Mouse (Mus musculus) v-Abl transformed pro-B cells (cell line): ENCODE measurements around the gene Fastkd1.
"Not testable (repeated sequence)": the region's sequence is repeated elsewhere in the genome, so short reads cannot be mapped to it uniquely, and the experiment has no call there.

Experiments
- in situ Hi-C, 2 experiments: fragments of 400-800 bp; cut with MboI; formaldehyde crosslinking; loops; one replicate each; pipeline ENCODE4 v1.15.1; 2025; ENCODE audit not compliant: unreplicated experiment in 2 of 2

The Fastkd1 gene

GRCm38 (mm10) chr2:69712981-69713625 is at the start of gene Fastkd1:
TSS of gene Fastkd1 (minus strand) at chr2:69713516.
- in situ Hi-C loops, result loop anchor here (10.0 to 25.0 kb wide), 2 partner anchors 172 to 1499 kb away; partner anchors contain the start of genes Dync1i2 (in 1 of the 2) and Mettl5 (in 1 of the 2)

DNA sequence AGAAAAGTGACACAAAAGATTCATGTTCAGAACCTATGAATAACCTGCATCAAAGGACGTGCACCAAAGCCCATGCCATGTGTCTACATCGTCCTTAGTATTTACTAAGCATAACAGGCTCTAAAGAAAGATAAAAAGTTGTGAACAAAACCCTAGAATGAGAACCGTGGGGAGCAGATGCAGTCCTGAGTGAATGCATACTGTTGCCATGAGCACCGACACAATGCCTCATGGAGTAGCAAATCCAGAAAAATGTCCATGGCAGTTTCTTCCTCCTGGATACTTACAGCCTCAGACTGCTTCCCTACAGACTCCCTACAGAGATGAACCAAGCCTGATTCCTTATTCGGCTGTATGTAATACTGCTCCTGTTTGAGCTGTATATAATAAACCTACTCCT is 47.7 kb upstream of the Fastkd1 start:
- in situ Hi-C loops, result no loop called here

- in situ Hi-C loops, result loop anchor here in 1 of 2 experiments (25.0 kb wide), 1 partner anchor 217 kb away; no protein-coding TSS in a partner anchor
Measured at GRCm38 (mm10) chr2:69745091-69745490, 31.8 kb upstream of the Fastkd1 start.

- in situ Hi-C loops, result loop anchor here in 1 of 2 experiments (25.0 kb wide), 1 partner anchor 1489 kb away; the partner anchor contains the start of gene Dync1i2
Measured at GRCm38 (mm10) chr2:69723519-69723825, 10.2 kb upstream of the Fastkd1 start.

GRCm38 (mm10) chr2:69722650-69723518 is 9.6 kb upstream of the Fastkd1 start:
- in situ Hi-C loops, result loop anchor here in 1 of 2 experiments (25.0 kb wide), 1 partner anchor 1489 kb away; the partner anchor contains the start of gene Dync1i2

DNA sequence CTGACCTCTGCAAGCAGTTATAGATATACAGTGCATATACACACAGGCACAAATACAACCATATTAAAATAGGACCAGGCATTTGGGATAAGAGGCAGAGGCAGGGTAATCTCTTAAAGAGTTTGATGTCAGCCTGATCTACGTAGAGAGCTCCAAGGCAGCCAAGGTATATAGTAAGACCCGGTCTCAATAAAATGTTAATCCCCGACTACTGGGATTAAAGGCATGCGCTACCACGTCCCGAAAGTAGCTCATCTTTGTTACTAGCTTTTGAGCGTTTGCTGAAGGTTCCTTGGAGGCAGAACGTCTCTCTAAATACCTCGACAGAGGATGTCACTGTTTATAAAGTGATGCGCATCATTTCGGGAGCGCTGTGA is 8.9 kb upstream of the Fastkd1 start, which contains the start of gene Ppig:
TSS of gene Ppig (plus strand) at position 273 of the 377 bp plus-strand sequence.
- in situ Hi-C loops, result loop anchor here in 1 of 2 experiments (25.0 kb wide), 1 partner anchor 1490 kb away; the partner anchor contains the start of gene Dync1i2

DNA sequence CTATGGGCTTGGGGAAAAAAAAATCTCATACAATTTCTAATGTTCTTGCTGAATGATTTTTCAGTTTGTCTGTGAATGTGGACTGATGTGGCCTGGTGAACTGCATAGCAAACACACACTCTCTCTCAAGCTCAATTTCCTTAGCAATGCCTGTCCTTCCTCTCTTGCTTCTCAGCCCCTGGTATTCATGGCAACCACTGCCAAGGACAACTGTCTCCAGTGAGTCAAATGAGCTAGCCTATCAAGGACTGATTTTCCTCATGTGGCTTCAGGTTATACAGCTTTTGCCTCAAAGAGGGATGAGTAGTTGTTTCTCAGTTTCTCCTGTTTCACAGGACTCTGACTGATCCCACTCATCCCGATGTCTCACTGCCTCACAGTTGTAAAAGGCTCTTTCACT is 5.8 kb upstream of the Fastkd1 start:
- in situ Hi-C loops, result loop anchor here (10.0 to 25.0 kb wide), 2 partner anchors 166 to 1493 kb away; partner anchors contain the start of genes Dync1i2 (in 1 of the 2) and Mettl5 (in 1 of the 2)

DNA sequence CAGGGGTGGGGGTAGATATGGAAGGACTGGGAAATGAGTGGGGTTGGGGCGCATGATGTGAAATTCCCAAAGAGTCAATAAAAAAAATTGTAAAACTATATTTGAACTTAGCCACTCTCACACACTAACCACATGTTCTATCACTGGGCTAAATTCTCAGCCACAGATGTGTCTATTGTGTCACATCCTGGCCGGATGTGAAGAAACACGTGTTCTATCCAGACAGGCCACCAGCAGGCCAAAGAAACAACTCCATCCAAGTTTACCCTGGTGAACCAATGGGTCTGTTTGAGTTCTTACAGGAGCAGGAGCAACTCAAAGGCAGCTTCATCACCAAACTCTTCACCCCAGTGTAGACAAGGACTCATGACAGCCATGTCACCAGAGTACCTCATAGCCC is 3.2 kb upstream of the Fastkd1 start:
- in situ Hi-C loops, result loop anchor here (10.0 to 25.0 kb wide), 2 partner anchors 168 to 1496 kb away; partner anchors contain the start of genes Dync1i2 (in 1 of the 2) and Mettl5 (in 1 of the 2)

- in situ Hi-C loops, result loop anchor here (10.0 to 25.0 kb wide), 2 partner anchors 171 to 1498 kb away; partner anchors contain the start of genes Dync1i2 (in 1 of the 2) and Mettl5 (in 1 of the 2)
Measured at GRCm38 (mm10) chr2:69714126-69714525, 810 bp upstream of the Fastkd1 start.

DNA sequence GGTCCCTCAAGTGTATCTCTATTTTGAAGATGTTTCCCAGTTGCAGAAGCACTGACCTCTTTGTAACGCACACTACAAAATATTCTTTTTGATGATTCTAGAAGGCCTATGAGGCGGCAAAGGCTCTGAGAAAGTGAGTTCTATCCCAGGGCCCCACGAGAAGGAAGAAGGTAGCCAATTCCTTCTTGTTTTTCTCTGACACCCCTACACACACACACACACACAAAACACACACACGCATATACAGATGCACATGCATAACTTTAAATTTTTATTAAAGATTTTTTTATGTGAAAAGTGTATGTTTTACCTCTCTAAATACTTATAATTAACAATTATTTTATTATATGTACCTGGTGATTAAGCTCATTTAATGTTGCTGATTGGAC is 304 bp upstream of the Fastkd1 start:
- in situ Hi-C loops, result loop anchor here (10.0 to 25.0 kb wide), 2 partner anchors 171 to 1499 kb away; partner anchors contain the start of genes Dync1i2 (in 1 of the 2) and Mettl5 (in 1 of the 2)

DNA sequence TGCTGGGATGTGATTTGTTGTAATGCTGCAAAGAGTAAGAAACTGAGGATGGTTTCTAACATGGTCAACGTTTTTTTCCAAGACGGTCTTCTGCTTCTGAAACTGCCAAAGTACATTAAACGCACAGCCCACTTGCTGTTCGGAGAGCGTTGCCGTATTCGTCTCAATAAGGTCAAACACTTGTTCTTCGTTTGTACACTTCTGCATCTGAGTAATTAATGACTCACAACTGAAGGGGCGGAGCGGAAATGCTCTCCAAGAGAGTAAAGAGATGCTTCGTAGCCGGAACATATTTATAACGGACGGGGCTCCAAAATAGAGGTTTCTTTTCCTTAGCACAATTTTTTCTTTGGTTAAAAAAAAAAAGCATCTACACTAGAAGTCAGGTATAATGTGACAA is 1.1 kb downstream of the Fastkd1 start:
- in situ Hi-C loops, result loop anchor here (10.0 to 25.0 kb wide), 2 partner anchors 173 to 1500 kb away; partner anchors contain the start of genes Dync1i2 (in 1 of the 2) and Mettl5 (in 1 of the 2)

DNA sequence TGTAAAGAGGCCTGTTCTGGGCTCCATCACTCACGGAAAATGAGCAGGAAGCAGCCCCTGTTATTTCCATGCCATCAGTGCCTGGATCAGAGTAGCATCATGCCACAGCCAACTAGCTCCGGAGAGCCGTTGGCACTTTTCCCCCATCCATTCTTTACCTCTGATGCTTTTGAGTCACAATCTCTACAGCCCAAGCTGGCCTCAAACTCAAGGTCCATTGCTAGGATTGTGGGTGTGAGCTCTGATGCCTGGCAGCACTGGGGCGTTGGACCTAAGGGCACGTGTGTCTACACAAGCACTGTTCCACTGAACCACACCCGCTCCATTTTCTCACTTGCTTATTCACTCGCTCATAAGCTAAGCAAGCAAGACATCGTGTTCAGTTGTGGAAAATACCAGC is 12.9 kb downstream of the Fastkd1 start:
- in situ Hi-C loops, result loop anchor here in 1 of 2 experiments (25.0 kb wide), 1 partner anchor 1512 kb away; the partner anchor contains the start of gene Dync1i2

DNA sequence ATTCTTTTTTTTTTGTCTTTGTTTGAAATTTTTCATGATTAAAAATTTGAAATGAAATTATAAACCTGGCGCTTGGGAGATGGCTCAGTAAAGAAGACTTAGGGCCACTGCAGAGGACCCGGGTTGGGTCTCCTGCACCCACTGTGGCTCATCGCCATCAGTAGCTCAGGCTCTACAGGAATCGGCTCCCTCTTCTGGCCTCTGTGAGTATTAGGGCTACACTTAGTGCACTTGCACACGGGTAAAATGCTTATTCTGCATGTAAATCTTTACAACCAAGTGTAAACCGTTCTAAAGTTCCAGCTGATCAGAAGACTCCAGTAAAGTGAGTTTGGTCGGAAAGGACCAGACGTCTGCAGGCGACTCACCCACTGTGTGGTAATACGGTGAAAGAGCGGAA is 19.8 kb downstream of the Fastkd1 start:
- in situ Hi-C loops, result no loop called here

- in situ Hi-C loops, result no loop called here
Measured at GRCm38 (mm10) chr2:69690843-69691242, 22.5 kb downstream of the Fastkd1 start.

- in situ Hi-C loops, result no loop called here
Measured at GRCm38 (mm10) chr2:69690214-69690613, 23.1 kb downstream of the Fastkd1 start.

DNA sequence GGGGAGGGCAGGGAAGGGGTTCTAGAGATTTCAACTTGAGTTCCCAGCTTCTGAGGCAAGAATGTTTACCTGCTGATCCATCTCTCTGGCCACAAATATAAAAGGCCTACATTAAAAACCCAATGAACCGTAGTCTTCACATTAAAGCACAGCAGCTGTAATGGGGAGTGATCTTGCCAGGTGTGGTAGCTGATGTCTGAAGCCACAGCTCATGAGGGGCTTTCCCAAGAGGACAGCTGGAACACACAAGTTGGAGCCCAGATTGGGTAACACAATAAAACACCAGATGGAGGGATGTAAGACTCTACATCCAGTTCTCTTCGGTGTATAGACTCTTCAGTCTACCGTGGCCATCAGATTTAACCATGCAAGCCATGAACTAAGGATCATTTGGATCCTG is 28.8 kb downstream of the Fastkd1 start:
- in situ Hi-C loops, result no loop called here

GRCm38 (mm10) chr2:69683036-69683805 is 30.1 kb downstream of the Fastkd1 start:
- in situ Hi-C loops, result no loop called here

DNA sequence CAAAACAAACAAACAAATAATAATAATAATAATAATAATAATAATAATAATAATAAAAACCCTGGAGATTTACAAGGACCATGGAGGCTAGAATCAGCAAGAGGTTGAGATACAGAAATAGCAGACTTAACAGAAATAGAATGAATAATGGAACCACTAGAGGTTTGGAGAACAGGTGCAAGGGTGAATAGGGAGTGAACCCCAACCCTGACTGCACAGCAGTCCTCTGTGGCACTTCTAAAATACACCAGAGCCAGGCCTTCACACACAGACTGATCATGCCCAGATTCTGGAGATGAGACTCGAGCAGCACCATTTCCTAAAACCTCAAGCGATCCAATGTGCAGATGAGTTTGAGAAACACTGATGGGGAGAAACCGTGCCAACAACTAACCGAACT is 31.4 kb downstream of the Fastkd1 start:
- in situ Hi-C loops, result no loop called here

- in situ Hi-C loops, result no loop called here
Measured at GRCm38 (mm10) chr2:69679990-69680389, 33.3 kb downstream of the Fastkd1 start.

DNA sequence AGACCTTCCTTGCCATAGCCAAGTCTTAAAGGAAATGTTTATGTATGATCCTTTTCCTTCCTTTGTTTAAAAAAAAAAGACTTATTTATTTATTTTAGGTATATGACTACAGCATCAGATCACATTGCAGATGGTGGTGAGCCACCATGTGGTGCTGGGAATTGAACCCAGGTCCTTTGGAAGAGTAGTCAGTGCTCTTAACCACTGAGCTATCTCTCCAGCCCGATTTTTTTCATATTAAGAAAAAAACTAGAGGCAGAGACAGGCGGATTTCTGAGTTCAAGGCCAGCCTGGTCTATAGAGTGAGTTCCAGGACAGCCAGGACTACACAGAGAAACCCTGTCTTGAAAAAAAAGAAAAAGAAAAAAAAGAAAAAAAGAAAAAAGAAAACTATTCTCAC is 36.1 kb downstream of the Fastkd1 start:
- in situ Hi-C loops, result not testable (repeated sequence)
